Mouse (Mus musculus): ENCODE measurements at regions not wholly inside any gene's neighbourhood (a gene's known extent, or its start where the extent isn't known, plus 50 kb on each side); places are given as distances from the start of the nearest gene placed in this dataset.

GRCm38 (mm10) chr10:92504271-92504670, 217.9 kb downstream of the Nedd1 start:
- no peak for DNase-seq (ENCODE audit: low spot score)

DNA sequence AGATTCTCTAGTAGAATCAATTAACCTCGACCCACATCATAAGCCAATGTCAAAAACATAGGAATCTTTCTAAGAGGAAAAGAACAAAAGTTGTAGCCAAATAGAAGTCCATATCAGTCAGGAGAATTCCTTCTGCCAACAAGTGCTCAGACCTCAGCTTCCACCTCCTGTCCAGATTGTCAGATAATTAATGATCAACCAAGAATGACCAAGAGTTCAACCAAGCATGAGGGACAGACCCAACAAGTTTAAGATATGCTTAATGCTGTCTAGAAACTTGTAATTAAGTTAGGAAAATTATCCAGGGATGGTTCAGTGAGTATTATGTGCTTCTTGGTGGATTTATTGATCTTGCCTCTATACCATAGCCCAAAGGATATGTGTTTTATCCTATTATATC, 238.6 kb downstream of the Nedd1 start:
- no peak for DNase-seq (ENCODE audit: low spot score)

DNA sequence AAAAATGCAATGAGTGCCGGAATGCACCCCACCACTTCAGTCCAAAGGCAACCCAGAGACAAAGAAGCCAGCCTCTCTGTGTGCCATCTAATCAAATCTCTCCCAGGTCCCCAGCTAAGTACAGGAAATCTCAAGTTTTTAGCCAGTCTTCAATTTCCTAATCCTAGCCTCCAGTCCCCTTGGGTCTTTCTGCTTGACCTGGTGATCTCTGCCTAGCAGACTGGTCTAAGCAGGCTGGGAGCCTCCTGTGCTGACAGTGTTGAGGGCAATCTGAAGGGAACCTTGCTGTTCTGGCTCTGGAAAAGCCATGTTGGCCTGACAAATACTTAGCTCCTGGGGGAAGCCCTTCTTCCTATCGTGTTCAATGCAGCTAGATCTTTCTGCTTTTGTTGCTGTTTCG, 248.9 kb downstream of the Nedd1 start:
- DNase-seq (ENCODE audit: low spot score) = peak; percentile 62

- DNase-seq (ENCODE audit: low spot score) = no peak
Observed at GRCm38 (mm10) chr10:92471111-92471510, 251.1 kb downstream of the Nedd1 start.

DNA sequence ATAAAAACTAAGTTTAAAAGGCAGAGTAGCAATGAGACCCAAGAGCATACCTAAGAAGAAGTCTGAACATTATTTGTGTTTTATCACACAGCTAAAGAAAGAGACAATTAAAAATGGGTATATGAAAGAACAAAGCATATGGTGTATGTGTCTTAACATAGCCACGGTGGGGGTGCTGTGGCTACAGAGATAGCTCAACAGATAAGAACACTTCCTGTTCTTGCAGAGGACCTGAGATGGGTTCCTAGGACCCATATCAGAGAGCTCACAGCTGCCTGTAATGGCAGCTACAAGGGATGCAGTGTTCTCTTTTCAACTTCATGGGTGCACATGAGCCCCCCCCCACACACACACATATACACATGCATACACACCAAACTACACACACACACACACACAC, 267.0 kb downstream of the Nedd1 start:
- no peak for DNase-seq (ENCODE audit: low spot score)

DNA sequence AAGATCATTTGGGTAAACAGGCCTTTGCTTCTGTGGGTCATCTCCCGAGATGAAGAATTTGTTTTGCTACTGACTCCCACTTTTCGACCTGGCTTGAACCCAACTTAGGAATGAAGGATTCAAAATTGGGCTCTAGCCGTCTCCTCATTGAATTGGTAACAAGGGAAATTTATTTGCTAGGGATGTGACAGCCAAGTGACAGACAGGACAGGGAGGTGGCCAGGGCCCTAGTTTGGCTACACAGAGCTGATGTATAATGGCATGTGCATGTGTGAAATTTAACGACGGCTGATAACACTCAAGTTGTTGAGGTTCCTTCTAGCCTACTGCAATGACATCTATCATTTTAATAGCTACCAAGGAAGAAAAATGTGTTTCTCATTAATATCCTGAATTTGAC, 268.7 kb downstream of the Nedd1 start:
- no peak for DNase-seq (ENCODE audit: low spot score)

GRCm38 (mm10) chr10:92445957-92446356, 276.3 kb downstream of the Nedd1 start:
- no peak for DNase-seq (ENCODE audit: low spot score)

- peak; percentile 34 for DNase-seq (ENCODE audit: low spot score)
Observed at GRCm38 (mm10) chr10:92438621-92439394, 283.4 kb downstream of the Nedd1 start.

- no peak for DNase-seq (ENCODE audit: low spot score)
Observed at GRCm38 (mm10) chr10:92429256-92429655, 293.0 kb downstream of the Nedd1 start.

GRCm38 (mm10) chr10:92428026-92428425, 294.2 kb downstream of the Nedd1 start:
- DNase-seq (ENCODE audit: low spot score) = no peak

DNA sequence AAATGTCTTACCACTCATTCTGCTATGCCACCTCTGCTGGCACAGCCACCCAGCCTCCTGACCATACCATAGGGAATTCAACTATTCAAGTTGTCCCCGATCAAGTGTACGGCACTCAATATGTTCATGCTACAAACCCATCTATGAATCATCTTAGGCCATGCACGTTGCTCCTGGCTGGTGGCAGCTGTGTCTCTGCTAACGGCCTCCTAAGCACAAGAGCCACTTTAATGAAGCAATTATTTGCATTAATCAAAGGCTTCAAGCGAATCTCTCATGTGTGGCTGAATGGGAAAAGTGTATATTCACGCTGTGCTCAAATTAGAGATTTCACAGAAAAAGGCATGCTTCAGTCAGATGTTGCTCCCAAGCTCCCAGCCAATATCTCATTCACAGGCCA, 295.8 kb downstream of the Nedd1 start:
- DNase-seq (ENCODE audit: low spot score) = no peak

- no peak for DNase-seq (ENCODE audit: low spot score)
Observed at GRCm38 (mm10) chr10:92412737-92413136, 309.5 kb downstream of the Nedd1 start.

- no peak for DNase-seq (ENCODE audit: low spot score)
Observed at GRCm38 (mm10) chr10:92410813-92411325, 311.4 kb downstream of the Nedd1 start.

GRCm38 (mm10) chr10:92404697-92405293, 317.4 kb downstream of the Nedd1 start:
- no peak for DNase-seq (ENCODE audit: low spot score)

GRCm38 (mm10) chr10:92400587-92401090, 321.6 kb downstream of the Nedd1 start:
- no peak for DNase-seq (ENCODE audit: low spot score)

DNA sequence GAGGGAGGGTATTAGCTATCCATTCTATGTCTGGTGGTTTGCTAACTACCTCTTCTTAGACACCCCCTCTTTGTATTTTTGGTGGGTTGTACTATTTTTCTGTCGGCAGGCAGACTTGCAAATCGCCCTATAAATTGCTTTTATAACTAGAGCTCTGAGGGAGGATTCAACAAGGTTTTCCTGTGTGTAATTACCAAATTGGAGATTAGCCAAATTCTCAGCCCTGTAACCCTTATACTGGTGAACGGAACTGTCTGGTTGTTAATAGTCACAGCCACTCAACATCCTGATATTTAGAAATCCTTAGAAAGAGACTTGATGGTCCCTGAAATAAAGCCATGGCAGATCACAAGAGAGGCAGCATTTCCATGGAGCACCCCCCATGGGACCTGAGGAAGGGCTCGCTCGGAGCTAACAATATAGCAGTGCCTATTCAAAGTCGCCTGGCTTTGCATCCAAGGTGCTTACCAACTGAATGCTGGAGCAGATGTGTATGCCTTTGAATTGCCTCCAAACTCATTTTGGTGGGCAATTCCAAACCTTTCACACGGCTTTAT, 333.0 kb downstream of the Nedd1 start:
- DNase-seq (ENCODE audit: low spot score) = no peak

GRCm38 (mm10) chr10:92367126-92367525, 355.1 kb downstream of the Nedd1 start:
- DNase-seq (ENCODE audit: low spot score) = no peak

- DNase-seq (ENCODE audit: low spot score) = no peak
Observed at GRCm38 (mm10) chr10:92356738-92357137, 365.5 kb downstream of the Nedd1 start.

DNA sequence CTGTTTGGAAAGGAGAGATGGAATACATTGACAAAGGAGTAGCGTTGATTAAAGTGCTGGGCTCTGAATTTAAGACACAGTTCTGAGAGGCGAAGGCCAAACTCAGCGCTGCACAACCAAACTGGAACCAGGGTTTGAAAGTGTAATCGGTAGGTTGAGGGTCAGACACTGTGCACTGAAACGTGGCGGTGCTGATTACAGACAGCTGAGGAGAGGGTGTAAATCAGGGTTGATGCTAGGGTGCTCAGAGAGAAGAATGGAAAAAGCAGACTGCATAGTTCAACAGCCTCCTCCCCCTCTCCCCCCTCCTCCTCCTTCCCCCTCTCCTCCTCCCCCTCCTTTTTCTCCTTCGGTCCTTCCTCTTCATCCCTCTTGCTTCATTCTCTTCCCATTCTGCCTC, 373.2 kb downstream of the Nedd1 start:
- DNase-seq (ENCODE audit: low spot score) = peak; percentile 28

DNA sequence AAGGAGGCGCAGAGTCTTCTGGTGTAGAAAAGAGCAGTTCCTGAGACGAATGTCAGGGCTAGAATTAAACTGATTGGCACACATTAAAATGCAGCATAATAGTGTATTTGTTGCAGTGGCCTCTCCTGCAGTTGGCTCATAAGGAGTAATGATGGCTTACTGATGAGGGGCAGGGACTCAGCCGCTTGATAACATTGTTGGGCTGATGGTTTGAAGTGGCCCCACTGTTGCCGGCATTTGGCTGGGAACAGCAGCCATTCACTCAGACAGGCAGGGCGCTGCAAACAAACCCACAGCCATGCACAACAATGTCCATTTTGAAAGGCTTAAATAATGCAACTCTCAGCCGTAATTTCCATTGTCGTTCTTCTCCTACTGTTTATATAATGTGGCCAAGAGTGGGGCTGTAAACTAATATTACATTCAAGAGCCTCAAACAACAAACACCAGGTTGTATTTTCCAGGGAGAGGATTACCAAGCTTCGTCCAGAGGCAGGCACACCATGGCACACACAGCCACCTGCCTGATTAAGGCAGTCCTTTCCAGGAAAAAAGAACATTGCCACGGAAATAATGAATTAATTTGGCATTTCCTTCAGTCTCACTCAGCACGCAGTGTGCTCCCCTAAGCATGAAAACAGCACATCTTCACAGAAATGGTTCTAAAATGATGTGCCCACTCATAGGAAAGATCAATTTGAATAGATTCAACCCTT, 374.1 kb downstream of the Nedd1 start:
- DNase-seq (ENCODE audit: low spot score) = no peak

DNA sequence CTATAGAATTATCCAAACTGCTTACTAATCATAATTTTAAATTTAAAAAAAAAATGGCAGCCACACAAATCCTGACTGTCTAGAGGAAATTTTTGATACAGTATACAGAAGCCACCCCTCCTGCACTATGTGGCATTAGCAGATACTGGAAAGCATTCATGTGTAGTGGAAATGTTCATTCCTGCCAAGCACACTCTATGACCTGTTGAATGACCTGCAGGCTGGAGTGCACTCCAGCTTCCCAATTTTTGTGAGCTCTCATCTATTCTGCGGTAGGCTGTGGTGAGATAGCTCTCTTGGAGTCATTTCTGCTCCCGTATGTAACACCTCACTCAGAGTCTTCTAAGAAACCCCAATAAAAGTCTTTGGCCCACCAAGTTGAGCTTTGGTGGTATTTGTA, 382.5 kb downstream of the Nedd1 start:
- no peak for DNase-seq (ENCODE audit: low spot score)

DNA sequence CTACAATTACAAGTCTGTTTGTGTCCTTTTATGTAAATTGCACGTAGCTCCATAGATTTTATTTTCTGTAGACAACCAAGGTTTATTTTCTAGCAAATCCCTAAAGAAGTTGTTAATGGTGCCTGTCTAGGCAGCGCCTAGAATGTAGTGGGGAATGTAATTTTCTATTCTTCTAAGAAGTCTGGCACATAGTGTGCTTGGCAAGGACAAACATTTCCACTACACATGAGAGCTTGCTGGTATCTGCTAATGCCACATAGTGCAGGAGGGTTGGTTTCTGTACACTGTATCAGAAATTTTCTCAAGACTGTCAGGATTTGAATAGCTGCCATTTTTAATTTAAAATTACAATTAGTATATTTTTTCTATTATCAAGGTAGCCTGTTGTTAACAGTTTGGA, 385.3 kb downstream of the Nedd1 start:
- no peak for DNase-seq (ENCODE audit: low spot score)

Measured in embryo, embryonic 10 days (tissue).